Mouse (Mus musculus): ENCODE results near the gene Nkd1.

The Nkd1 gene

GRCm38 (mm10) chr8:88564256-88564903 is 43.2 kb downstream of the Nkd1 start:
- TF ChIP-seq GATA4 (IDR thresholded peaks at IDR 0.05; ENCODE audit: insufficient replicate concordance, low read length): no peak

GRCm38 (mm10) chr8:88566119-88566518 is 45.0 kb downstream of the Nkd1 start:
- TF ChIP-seq GATA4 (IDR thresholded peaks at IDR 0.05; ENCODE audit: insufficient replicate concordance, low read length): no peak

GRCm38 (mm10) chr8:88567314-88568121 is 46.4 kb downstream of the Nkd1 start:
- TF ChIP-seq GATA4 (IDR thresholded peaks at IDR 0.05; ENCODE audit: insufficient replicate concordance, low read length): no peak

- TF ChIP-seq GATA4 (IDR thresholded peaks at IDR 0.05; ENCODE audit: insufficient replicate concordance, low read length): no peak
Observed at GRCm38 (mm10) chr8:88568211-88568610, 47.1 kb downstream of the Nkd1 start.

GRCm38 (mm10) chr8:88569366-88569765 is 48.2 kb downstream of the Nkd1 start:
- no peak for TF ChIP-seq GATA4 (IDR thresholded peaks at IDR 0.05; ENCODE audit: insufficient replicate concordance, low read length)

- TF ChIP-seq GATA4 (IDR thresholded peaks at IDR 0.05; ENCODE audit: insufficient replicate concordance, low read length): no peak
Observed at GRCm38 (mm10) chr8:88570293-88570998, 49.3 kb downstream of the Nkd1 start.

GRCm38 (mm10) chr8:88571434-88572184 is 50.5 kb downstream of the Nkd1 start:
- no peak for TF ChIP-seq GATA4 (IDR thresholded peaks at IDR 0.05; ENCODE audit: insufficient replicate concordance, low read length)

- no peak for TF ChIP-seq GATA4 (IDR thresholded peaks at IDR 0.05; ENCODE audit: insufficient replicate concordance, low read length)
Observed at GRCm38 (mm10) chr8:88572185-88572909, 51.2 kb downstream of the Nkd1 start.

- no peak for TF ChIP-seq GATA4 (IDR thresholded peaks at IDR 0.05; ENCODE audit: insufficient replicate concordance, low read length)
Observed at GRCm38 (mm10) chr8:88572941-88573645, 51.9 kb downstream of the Nkd1 start.

GRCm38 (mm10) chr8:88574975-88575374 is 53.8 kb downstream of the Nkd1 start:
- TF ChIP-seq GATA4 (IDR thresholded peaks at IDR 0.05; ENCODE audit: insufficient replicate concordance, low read length): no peak

GRCm38 (mm10) chr8:88576351-88577142 is 55.4 kb downstream of the Nkd1 start:
- TF ChIP-seq GATA4 (IDR thresholded peaks at IDR 0.05; ENCODE audit: insufficient replicate concordance, low read length): no peak

- no peak for TF ChIP-seq GATA4 (IDR thresholded peaks at IDR 0.05; ENCODE audit: insufficient replicate concordance, low read length)
Observed at GRCm38 (mm10) chr8:88577666-88578065, 56.5 kb downstream of the Nkd1 start.

All from liver, adult (tissue).